Mouse (Mus musculus) hindbrain, embryonic 10.5 days (tissue): ENCODE data around the gene Atxn1. TPM values are rescaled to one million over a fixed set of nuclear protein-coding genes. Genes with fewer than 3 reads are reported as not detected.

Experiments
- DNase-seq: peaks from one replicate; pipeline ENCODE4 v3.0.0-alpha.2; 2017; ENCODE audit warnings: low spot score
- H3K27ac ChIP-seq: fragments of 300-500 bp; sonication (generic); 2 replicates; pipeline ENCODE4 v1.5.1; 2016; ENCODE audit warnings: mild to moderate bottlenecking, moderate library complexity
- H3K27me3 ChIP-seq: fragments of 300-500 bp; sonication (generic); 2 replicates; pipeline ENCODE4 v1.6.1; 2016; ENCODE audit warnings: mild to moderate bottlenecking; ENCODE audit not compliant: poor library complexity, insufficient read depth, severe bottlenecking
- H3K36me3 ChIP-seq: fragments of 300-500 bp; sonication (generic); 2 replicates; pipeline ENCODE4 v1.6.1; 2016; ENCODE audit warnings: mild to moderate bottlenecking, moderate library complexity
- H3K4me1 ChIP-seq: fragments of 300-500 bp; sonication (generic); replicated peaks from 2 replicates; pipeline ENCODE4 v1.6.1; 2016; ENCODE audit warnings: mild to moderate bottlenecking
- H3K4me3 ChIP-seq: fragments of 300-500 bp; sonication (generic); 2 replicates; pipeline ENCODE4 v1.5.1; 2016; ENCODE audit warnings: mild to moderate bottlenecking, moderate library complexity
- H3K9me3 ChIP-seq: fragments of 300-500 bp; sonication (generic); 2 replicates; pipeline ENCODE4 v1.6.1; 2016; ENCODE audit warnings: mild to moderate bottlenecking, moderate library complexity
- WGBS: fragments of 180-500 bp; shearing (Covaris S2); methylation state at CpG from one replicate; pipeline ENCODE4 v1.1.7; 2016; 5-methylcytosine and 5-hydroxymethylcytosine counted together
- polyA plus RNA-seq: library from polyadenylated mRNA; unstranded; fragments of >200 nt; fragmentation: Nextera tagmentation; extraction: Ambion mirVana; gene quantifications from 2 replicates; pipeline ENCODE4 v1.2.1, GENCODE M21; 2016

The Atxn1 gene
- polyA plus RNA-seq, 1 experiment from 2014 or later, result 2.4 TPM

- H3K27me3 ChIP-seq, result 0 out of 2 replicates have a peak, but pooled peaks cover 3% of the 10 kb centered on the region
- H3K27ac ChIP-seq, result no peak overlapping the region
- no peak overlapping the region for H3K4me3 ChIP-seq
- H3K36me3 ChIP-seq, result no peaks in the 10 kb centered on the region
- H3K4me1 ChIP-seq, result no peaks in the 10 kb centered on the region
- DNase-seq, result no peak
- WGBS, result 63% methylated on average over 7 of the region's 7 CpGs
- no peaks in the 10 kb centered on the region for H3K9me3 ChIP-seq
Observed at GRCm38 (mm10) chr13:45973972-45974490, 9.2 kb upstream of the Atxn1 start.

- Histone ChIP-seq H3K9me3 (no peaks in the 10 kb centered on the region), H3K4me3 (no peak overlapping the region), H3K27me3 (peaks cover 24% of the 10 kb centered on the region), H3K27ac (no peak overlapping the region), H3K4me1 (peaks cover 8% of the 10 kb centered on the region), H3K36me3 (no peaks in the 10 kb centered on the region)
- 73% methylated on average over 12 of the region's 12 CpGs for WGBS
- no peak for DNase-seq
Observed at GRCm38 (mm10) chr13:45970920-45971536, 6.2 kb upstream of the Atxn1 start.

DNA sequence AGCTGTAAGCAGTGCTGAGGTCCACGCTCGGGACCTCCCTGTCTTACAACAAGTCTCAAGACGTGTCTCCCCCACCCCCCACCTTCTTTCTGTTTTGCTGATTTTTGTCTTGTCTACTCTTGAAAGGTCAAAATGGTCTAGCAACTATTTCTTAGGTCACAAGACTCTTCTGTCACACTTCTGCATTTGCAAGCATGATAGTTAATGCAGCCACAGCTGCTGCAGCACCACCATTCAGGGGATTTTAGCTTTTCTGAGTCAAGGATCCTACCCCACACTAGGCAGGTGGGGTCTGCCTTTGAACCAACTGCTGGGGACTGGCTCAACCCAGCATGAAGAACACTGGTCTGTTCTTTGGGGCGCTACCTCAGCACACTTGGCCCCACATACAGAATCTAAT lies 3.4 kb upstream of the Atxn1 start:
- Histone ChIP-seq H3K27ac (no peak overlapping the region), H3K27me3 (peaks cover 32% of the 10 kb centered on the region), H3K4me1 (peaks cover 31% of the 10 kb centered on the region), H3K4me3 (no peak overlapping the region), H3K9me3 (no peaks in the 10 kb centered on the region), H3K36me3 (no peaks in the 10 kb centered on the region)
- WGBS, result 49% methylated on average over 4 of the region's 4 CpGs
- no peak for DNase-seq

GRCm38 (mm10) chr13:45967371-45967770 lies 2.6 kb upstream of the Atxn1 start:
- WGBS, result 78% methylated on average over 3 of the region's 3 CpGs
- no peak overlapping the region for H3K4me3 ChIP-seq
- H3K27ac ChIP-seq, result no peak overlapping the region
- no peaks in the 10 kb centered on the region for H3K9me3 ChIP-seq
- peaks cover 36% of the 10 kb centered on the region for H3K27me3 ChIP-seq
- H3K36me3 ChIP-seq, result no peaks in the 10 kb centered on the region
- H3K4me1 ChIP-seq, result peaks cover 39% of the 10 kb centered on the region
- no peak for DNase-seq

DNA sequence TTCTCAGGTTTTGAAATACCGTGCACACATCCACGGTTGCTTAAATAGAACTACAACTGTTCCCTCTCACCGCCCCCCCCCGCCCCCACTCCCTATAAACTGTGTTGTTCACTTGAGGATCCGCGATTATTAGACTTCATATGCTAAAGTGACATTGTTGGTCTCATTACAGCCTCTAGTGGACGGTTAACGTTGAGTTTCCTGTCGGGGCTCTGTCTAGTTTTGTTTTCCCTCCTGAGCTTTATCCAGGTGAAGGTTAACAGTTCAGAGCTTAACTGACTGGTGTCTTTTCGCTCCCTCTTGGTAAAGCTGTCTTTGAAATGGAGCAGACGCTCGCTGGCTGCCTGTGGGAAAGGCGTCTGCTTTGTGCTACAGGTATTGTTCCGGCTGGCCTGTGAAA lies 1.8 kb upstream of the Atxn1 start:
- Histone ChIP-seq H3K27me3 (peaks cover 44% of the 10 kb centered on the region), H3K27ac (no peak overlapping the region), H3K9me3 (no peaks in the 10 kb centered on the region), H3K4me3 (peak overlapping the region; percentile 78), H3K36me3 (no peaks in the 10 kb centered on the region), H3K4me1 (peaks cover 47% of the 10 kb centered on the region)
- peak; percentile 43 for DNase-seq
- 2% methylated on average over 14 of the region's 14 CpGs for WGBS

GRCm38 (mm10) chr13:45965594-45966432 lies 1.0 kb upstream of the Atxn1 start:
- peak overlapping the region; percentile 95 for H3K27ac ChIP-seq
- peaks cover 55% of the 10 kb centered on the region for H3K4me1 ChIP-seq
- no peaks in the 10 kb centered on the region for H3K36me3 ChIP-seq
- H3K27me3 ChIP-seq, result peaks cover 51% of the 10 kb centered on the region
- peak overlapping the region; percentile 78 for H3K4me3 ChIP-seq
- under 1% methylated on average over 41 of the region's 41 CpGs for WGBS
- H3K9me3 ChIP-seq, result no peaks in the 10 kb centered on the region
- DNase-seq, result peak; percentile 65

DNA sequence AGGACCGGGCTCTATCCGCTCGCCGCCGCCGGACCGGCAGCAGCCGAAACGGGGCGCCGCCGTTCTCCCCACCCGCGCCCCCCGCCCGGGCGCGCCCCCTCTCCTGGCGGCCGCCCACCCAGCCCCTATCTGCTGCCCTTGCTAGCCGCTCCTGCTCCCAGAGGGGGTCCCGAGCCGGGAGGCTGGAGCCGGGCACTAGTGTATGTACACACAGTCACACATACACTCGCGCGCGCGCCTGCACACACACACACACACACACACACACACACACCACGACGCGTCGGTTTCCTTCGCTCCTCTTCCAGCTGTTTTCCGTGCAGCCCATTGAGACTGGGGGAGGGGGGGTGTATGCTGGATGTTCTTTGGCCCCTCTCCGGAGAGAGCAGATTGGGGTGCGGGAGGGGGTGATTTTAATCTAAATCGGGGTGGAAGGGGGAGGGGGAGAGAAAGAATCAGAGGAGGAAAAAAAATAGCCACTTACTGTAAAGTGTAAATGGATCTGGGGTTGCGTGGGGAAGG lies 416 bp downstream of the Atxn1 start:
- H3K4me3 ChIP-seq, result peak overlapping the region; percentile 78
- H3K27me3 ChIP-seq, result peaks cover 57% of the 10 kb centered on the region
- H3K9me3 ChIP-seq, result no peaks in the 10 kb centered on the region
- no peaks in the 10 kb centered on the region for H3K36me3 ChIP-seq
- DNase-seq, result no peak
- H3K4me1 ChIP-seq, result peaks cover 67% of the 10 kb centered on the region
- peak overlapping the region; percentile 95 for H3K27ac ChIP-seq
- under 1% methylated on average over 39 of the region's 39 CpGs for WGBS

DNA sequence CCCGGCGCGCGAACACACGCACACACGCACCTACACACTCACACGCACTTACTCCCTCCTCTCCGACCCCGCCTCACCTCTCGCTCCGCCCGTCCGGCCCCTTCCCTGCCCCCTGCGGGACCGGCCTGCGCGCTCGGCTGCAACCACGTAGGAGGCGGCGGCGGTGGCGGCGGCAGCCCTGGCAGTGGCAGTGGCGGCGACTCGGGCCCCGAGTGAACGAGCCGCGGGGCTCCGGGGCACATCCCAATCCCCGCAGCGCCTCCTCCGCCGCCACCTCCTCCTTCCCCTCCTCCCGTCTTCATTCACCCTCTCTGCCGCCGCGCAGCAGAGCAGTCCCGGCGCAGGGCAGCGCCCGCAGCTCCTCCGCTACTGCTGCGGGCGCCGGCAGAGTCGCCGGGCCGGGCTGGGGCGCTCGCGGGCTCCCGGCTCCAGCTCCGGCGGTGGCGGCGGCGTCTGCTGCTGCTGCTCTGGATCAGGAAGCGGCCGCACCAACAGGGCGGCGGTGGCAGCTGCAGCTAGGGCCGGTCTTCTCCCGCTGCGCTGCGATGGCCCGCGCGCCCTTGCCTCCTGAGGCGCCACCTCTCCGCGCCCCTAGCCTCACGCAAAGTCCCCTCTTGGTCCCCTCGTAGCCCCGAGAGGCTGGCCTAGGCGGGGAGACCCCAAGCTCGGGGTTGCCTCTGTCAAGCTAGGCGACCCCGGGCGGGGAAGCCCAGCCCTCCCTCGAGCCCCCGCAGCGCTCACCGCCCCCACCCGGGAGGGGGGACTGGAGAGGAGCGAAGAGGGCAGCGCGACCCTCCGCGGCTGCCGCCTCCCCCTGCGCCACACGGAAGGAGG lies 1.1 kb downstream of the Atxn1 start:
- Histone ChIP-seq H3K27me3 (peaks cover 57% of the 10 kb centered on the region), H3K27ac (peak overlapping the region; percentile 95), H3K4me1 (peaks cover 67% of the 10 kb centered on the region), H3K4me3 (peak overlapping the region; percentile 78), H3K9me3 (no peaks in the 10 kb centered on the region), H3K36me3 (no peaks in the 10 kb centered on the region)
- under 1% methylated on average over 91 of the region's 95 CpGs for WGBS
- DNase-seq, result peak; percentile 79

GRCm38 (mm10) chr13:45962776-45963175 lies 2.0 kb downstream of the Atxn1 start:
- H3K36me3 ChIP-seq, result no peaks in the 10 kb centered on the region
- H3K4me1 ChIP-seq, result peaks cover 67% of the 10 kb centered on the region
- 5% methylated on average over 5 of the region's 5 CpGs for WGBS
- H3K9me3 ChIP-seq, result no peaks in the 10 kb centered on the region
- H3K27me3 ChIP-seq, result peaks cover 52% of the 10 kb centered on the region
- DNase-seq, result no peak
- peak overlapping the region; percentile 95 for H3K27ac ChIP-seq
- peak overlapping the region; percentile 78 for H3K4me3 ChIP-seq

DNA sequence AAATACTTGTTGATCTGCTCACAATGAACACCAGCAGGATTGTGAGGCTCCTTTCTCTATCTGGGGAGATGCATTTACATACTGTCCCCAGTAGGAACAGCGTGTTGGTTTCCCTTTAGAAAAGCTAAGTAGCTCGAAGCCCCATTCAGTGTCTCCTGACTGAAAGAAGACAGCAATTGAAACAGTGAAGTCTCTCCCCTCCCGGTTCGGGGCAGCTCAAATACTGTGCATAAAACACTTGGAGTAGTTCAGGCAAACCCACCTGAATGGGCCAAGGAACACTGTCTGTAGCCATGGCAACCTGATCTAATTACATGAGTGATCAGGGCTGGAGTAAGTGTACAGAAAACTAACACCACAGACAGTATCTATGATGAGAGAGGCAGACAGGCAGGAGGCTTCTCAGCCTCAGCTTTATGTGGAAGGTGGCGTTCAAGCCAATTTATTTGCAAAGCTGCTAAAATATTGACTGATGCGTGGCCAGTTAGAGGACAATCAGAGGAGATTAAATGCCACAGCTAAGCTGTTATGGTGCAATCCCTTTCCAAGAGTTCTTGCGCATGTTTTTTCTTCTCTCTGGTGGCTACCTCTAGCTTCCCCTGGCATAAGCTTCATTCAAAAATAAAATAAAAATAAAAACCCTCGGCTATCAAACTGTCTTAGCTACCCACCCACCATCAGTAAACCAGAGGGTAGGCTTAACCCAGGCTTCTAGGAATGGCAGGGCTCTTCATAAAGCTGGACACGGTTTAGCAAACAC lies 2.8 kb downstream of the Atxn1 start:
- Histone ChIP-seq H3K4me1 (peaks cover 67% of the 10 kb centered on the region), H3K27me3 (peaks cover 47% of the 10 kb centered on the region), H3K36me3 (no peaks in the 10 kb centered on the region), H3K4me3 (peak overlapping the region; percentile 78), H3K27ac (peak overlapping the region; percentile 40), H3K9me3 (no peaks in the 10 kb centered on the region)
- peak; percentile 51 for DNase-seq
- WGBS, result 11% methylated on average over 9 of the region's 9 CpGs

- WGBS, result 59% methylated on average over 14 of the region's 14 CpGs
- Histone ChIP-seq H3K9me3 (no peaks in the 10 kb centered on the region), H3K4me3 (no peak overlapping the region), H3K27me3 (peaks cover 30% of the 10 kb centered on the region; the same call in 1 of the 2 replicates), H3K27ac (no peak overlapping the region), H3K4me1 (peaks cover 53% of the 10 kb centered on the region), H3K36me3 (no peaks in the 10 kb centered on the region)
- DNase-seq, result no peak
Observed at GRCm38 (mm10) chr13:45960311-45960965, 4.4 kb downstream of the Atxn1 start.
